Mouse (Mus musculus) right cerebral cortex, postnatal 36 days (tissue): ENCODE measurements around the gene Atxn7.
A peak's percentile ranks its signal among the peaks of the same experiment; 100 is the strongest.
"Not testable (repeated sequence)": the region's sequence is repeated elsewhere in the genome, so short reads cannot be mapped to it uniquely, and the experiment has no call there.

ENCODE experiments used
- DNase-seq, 2 experiments: peaks; one replicate each; pipeline ENCODE4 v3.0.0; 2022; ENCODE audit warnings: low spot score in 2 of 2, mixed read lengths in 1 of 2

Gene Atxn7

DNA sequence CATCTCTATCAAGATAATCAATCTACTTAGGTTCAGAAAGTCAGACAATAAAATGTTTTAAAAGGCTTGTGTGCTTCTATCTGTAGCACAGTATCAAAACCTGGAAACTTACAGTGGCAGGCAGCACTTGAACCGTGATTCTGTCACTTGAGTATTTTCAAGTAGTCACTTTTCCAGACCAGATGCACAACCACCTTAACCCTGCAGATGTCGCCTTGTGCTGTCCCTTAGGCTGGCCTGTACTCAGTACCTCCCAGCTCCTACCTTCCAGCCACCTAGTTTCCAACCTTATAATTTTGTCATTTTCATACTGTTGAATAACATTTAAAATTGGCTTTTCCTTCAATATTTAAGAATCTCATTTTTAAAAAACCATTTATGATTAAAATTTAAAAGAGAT, 20.9 kb downstream of the Atxn7 start:
- no peak for DNase-seq

DNA sequence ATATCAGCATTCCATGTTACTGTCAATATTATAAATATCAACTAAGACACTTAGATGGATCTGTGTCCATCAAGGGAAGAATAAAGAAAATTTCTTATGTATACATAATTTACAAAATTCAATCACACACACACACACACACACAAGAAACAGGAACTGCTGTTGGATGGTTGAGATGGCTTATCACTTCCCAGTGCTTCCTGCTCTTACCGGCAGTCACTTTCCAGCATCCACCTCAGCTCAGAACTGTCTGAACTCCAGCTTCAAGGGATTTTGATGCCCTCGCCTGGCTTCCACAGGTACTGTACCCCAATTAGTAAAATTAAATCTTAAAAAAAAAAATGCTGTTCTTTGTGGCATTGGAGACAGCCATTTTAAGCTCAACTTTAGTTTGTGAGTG, 27.2 kb downstream of the Atxn7 start:
- no peak for DNase-seq

DNA sequence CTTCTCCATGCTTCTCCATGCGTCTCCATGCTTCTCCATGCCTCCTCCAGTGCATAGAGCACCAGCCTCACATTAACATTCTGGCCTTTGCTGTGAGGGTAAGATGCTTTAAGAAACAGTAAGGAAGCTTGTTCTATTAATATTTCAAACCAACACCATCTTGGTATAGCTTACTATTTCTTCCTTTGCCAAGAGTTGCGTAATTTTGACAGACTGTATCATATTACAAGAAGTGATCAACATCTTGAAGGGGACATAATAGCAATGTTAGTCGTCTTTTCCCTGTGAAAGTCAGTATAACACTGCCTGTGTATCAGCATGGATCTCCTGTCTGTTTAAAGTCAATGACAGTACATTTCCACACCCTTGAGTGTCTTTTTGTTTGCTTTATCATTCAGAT, 29.5 kb downstream of the Atxn7 start:
- no peak for DNase-seq

- no peak for DNase-seq
These were observed 34.2 kb downstream of the Atxn7 start for GRCm38 (mm10) chr14:13995206-13996097.

- no peak for DNase-seq
These were observed 41.5 kb downstream of the Atxn7 start for GRCm38 (mm10) chr14:14002771-14003170.

DNA sequence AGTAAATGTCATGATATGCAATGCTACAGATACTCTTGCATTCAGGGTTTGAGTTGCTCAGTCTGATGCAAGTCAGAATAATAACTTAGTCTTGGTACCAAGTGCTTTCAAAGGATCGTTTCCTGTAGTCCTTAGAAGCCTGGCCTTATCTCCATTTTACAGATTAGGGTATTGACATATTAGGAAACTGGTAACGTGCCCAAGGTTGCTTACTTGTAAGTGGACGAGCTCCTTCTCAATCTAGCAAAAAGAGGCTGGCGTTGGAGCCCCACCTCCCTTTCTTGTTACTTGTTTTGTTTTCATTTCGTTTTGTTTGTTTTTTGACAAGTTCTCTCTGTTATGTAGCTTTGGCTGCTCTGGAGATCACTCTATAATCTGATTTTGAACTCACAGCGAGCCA, 48.5 kb downstream of the Atxn7 start:
- no peak for DNase-seq

- peak; percentile 77 to 81 for DNase-seq
These were observed 51.4 kb downstream of the Atxn7 start for GRCm38 (mm10) chr14:14012383-14013251.

GRCm38 (mm10) chr14:14013252-14013711, 52.0 kb downstream of the Atxn7 start:
- DNase-seq = peak; percentile 24 to 43

DNA sequence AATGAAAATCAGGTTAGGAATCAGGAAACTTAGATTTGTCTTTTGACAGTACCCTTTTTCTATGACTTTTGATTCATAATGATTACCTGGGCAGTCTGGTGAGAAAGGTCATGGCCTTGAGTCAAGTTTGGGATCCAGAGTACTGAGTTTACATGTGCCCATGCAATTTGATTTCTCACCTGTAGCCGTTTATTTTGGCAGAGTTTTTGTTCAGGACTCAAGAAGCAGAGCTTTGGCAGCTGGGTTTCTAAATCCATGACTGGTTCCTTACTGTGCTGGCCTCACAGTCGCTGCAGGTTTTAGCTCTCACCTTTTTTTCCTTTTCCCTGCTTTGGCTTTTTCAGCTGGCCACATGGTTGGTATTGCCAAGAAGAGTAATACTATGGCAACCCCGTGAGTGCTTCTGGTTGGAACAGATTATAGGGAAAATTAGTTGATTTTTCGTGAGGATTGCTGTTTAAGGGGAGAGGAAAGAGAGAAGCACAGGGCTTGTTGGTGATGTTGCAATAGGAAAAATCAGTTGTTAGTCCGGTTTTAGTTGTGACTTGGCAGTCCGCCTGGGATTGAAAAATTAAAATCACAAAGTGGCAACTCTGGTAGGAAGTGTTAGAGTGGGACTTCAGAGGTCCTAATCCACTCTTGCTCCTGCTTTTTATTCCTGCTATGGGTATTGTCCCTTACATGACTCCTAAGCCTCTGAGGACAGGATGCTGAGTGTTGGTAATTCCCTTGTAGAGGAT, 53.6 kb downstream of the Atxn7 start:
- no peak for DNase-seq

DNA sequence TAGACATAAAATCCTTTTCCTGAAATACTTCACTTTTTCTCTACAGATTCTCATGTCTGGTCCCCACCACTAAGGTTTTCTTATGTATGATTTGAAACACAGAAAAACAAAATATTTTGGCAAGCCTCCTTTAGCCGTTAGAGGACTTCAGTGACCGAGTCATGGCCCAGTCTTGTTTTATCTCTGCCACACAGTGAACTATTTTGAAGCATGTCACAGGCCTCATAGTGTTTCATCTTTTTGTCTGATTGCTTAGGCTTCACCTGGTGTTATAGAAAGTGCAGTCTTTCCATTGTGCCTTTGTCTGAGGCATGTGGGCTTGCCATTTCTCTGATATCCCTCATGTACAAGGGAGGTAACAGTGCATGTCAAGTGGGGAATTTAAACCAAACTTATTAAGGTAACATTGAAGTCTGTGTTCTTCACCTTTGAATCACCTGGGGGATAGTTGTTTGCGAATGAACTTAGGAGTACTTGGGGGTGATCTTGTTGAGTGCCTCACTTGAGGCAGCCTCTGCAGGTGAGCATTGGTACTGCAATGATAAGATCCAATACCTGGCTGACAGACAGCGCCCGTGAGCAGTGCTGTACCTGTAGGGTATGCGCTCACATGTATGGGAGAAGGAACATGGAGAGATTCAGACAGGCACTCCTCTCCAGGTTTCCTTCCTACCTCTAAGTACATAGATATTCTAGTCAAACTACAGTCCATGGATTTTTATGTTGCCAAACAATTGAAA, 58.1 kb downstream of the Atxn7 start:
- DNase-seq = no peak

GRCm38 (mm10) chr14:14021244-14021643, 60.0 kb downstream of the Atxn7 start:
- no peak for DNase-seq

DNA sequence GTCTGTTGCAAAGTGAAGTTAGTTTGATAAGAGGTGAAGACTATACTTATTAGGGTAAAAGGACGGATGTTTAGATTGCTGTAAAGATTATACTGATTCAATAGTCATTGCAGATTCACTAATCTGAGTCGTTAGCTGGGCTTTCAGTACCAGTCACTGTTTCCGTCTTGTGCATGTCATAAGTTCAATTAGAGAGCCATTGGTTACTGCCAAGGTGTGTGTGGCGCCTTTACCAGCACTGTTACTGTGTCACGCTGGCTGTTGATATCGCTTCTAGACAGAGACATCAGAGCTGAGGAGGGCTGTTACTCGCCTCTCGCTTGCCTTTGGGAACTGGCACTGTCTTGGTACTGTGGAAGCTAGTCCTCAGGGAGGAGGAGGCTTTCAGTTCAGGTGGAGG, 64.6 kb downstream of the Atxn7 start:
- no peak for DNase-seq

DNA sequence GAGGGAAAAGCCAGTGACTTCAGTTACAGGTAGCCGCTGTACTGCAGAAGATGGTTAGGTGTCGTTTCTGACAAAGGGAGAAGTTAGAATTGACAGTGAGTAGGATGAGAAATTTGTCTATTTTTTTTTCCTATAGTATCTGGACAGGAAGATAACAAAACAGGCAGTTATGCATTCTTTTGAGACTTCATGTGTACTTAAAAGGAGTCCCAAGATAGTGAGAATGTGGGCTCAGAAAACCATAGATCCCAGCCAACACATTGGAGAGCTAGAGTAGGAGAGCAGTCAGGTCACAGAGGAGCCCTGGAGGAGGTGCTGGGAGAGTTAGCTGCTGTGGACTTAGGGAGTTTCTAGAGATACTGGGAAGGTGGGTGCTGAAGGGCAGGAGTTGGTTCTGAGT, 69.4 kb downstream of the Atxn7 start:
- DNase-seq = no peak

GRCm38 (mm10) chr14:14032842-14033241, 71.6 kb downstream of the Atxn7 start:
- no peak for DNase-seq

DNA sequence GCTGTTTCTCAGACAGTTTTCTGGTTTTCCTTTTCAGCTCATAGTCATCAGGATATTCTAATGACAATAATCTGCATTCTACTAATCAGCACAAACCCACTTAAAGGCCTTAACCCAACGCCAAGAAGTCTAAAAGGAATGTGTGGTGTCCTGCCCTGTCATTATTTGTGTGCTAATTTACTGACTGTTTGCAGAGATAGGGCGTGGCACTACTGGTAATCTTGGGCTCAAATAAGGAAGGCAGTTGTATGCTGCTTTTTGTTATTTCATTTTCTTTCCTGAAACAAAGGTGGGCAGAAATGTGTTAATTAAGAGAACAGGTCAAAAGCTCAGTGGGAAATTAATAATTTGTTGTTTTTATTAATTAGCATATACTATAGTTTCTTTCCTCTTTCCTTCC, 75.1 kb downstream of the Atxn7 start:
- DNase-seq = no peak

GRCm38 (mm10) chr14:14038233-14038632, 77.0 kb downstream of the Atxn7 start:
- no peak for DNase-seq

DNA sequence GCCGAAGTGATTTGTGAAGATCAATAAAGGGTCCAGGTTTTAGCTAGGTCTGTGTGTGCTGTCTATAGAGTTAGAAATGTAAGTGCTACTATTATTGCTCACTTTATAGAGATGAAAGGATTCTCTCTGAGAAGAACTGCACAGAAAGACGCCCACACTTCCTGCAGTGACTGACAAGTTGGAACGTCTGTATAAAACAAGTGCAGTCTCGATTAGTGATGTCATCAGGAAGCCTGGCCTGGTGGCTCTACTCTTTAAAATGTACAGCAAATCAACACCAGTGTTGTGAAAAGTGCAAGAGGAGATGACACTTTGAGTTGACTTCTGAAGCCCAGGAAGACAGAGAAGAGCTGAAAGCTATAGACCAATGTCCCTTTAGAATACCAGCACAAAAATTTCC, 81.1 kb downstream of the Atxn7 start:
- no peak for DNase-seq

DNA sequence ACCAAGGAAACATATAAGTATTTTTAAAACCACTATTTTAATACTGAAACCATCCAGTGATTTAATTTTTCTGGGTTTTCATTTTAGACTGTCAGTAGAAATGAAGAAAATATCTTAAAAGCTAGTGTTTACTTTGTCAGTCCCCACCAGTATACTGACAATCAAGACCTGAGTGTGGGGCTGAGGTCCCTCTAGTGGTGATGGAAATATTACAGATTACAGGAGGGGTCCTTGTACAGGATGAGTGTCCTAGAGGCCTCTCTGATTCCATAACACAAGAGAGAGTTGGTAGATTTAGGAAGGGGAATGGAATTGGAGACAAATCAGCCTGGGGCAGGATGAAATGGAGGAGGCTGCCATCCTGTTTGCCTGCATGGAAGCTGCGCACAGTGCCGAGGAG, 93.1 kb downstream of the Atxn7 start:
- no peak for DNase-seq

DNA sequence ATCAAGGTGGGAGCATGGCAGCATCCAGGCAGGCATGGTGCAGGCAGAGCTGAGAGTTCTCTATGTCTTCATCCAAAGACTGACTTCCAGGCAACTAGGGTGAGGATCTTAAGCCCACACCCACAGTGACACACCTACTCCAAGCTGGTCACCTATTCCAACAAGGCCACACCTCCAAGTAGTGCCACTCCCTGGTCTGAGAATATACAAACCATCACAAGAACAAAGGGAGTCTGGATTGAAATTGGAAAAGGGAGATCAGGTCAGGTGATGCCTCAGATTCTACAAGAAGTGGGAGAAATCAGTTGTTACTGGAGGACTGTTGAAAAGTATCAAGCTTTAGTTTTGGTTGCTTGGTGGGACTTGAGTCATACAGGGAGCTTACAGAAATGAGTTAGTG, 98.4 kb downstream of the Atxn7 start:
- DNase-seq = not testable (repeated sequence)

DNA sequence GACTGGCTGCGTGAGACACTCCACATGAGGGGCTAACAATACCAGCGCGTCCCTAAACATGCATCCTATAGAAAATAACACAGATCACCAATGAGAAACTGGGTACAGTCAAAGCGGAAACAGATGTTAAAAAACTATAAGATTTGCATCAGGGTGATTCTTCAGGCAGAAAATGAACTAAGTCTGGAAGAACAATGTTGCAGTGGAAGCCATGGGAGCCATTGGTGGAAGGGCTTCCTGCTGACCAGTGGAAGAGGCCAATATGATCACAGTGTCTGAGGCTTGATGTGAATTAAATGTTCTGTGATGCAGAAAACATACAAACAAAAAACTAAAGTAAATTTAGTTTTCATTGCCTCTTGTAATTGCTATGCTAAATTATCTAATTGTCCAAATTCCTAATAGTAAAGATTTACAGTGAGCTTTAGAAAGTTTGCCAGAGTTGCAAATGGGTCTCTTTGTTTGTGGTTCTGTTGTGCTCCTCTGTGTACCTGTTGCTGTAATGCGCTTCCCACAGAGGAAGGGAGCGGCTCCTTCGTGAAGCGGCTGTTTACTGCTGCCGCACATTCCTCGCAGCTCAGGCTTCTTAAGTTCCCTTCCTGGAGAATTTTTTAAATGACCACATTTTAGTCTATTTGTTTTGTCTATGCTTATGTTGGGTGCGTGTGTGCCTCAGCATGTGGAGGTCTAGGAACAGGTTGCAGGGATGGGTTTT, 101.4 kb downstream of the Atxn7 start:
- DNase-seq = no peak

GRCm38 (mm10) chr14:14063382-14063781, 102.1 kb downstream of the Atxn7 start:
- no peak for DNase-seq
